Mouse (Mus musculus) MEL (cell line): ENCODE data around the gene Kansl2. TPM values are rescaled to one million over a fixed set of nuclear protein-coding genes. Genes with fewer than 3 reads are reported as not detected.

Source experiments
- DNase-seq: peaks from one replicate; pipeline ENCODE4 v3.0.0; 2011; ENCODE audit warnings: low read depth, low spot score
- H3K27ac ChIP-seq: 2 replicates; pipeline ENCODE4 v1.5.1; 2012; ENCODE audit warnings: low read depth, mild to moderate bottlenecking, control low read depth, low read length, moderate library complexity; ENCODE audit not compliant: control insufficient read depth
- H3K27me3 ChIP-seq, 2 experiments: fragments of 150-350 bp in 1 of 2; sonication (generic) in 1 of 2; 2 replicates each; pipeline ENCODE4 v1.6.1; 2012; ENCODE audit warnings: low read length in 2 of 2, mild to moderate bottlenecking in 2 of 2, improper control_type of control experiment in 1 of 2, moderate library complexity in 1 of 2; ENCODE audit not compliant: insufficient read depth in 2 of 2, control insufficient read depth in 1 of 2
- H3K36me3 ChIP-seq, 2 experiments: 2 replicates each; pipeline ENCODE4 v1.6.1; 2012 to 2014; ENCODE audit warnings: low read length in 2 of 2, improper control_type of control experiment in 1 of 2, inconsistent platforms in 1 of 2, mild to moderate bottlenecking in 1 of 2; ENCODE audit not compliant: insufficient read depth in 2 of 2, control insufficient read depth in 1 of 2
- H3K4me1 ChIP-seq, 2 experiments: fragments of 150-350 bp in 1 of 2; sonication (generic) in 1 of 2; 2 replicates each; pipeline ENCODE4 v1.6.1; 2012; ENCODE audit warnings: low read length in 2 of 2, improper control_type of control experiment in 1 of 2, mild to moderate bottlenecking in 1 of 2; ENCODE audit not compliant: insufficient read depth in 2 of 2, control insufficient read depth in 1 of 2
- H3K4me3 ChIP-seq, 2 experiments: fragments of 150-350 bp in 1 of 2; sonication (generic) in 1 of 2; 2 replicates each; pipeline ENCODE4 v1.5.1; 2012; ENCODE audit warnings: low read depth in 2 of 2, low read length in 2 of 2, mild to moderate bottlenecking in 2 of 2, moderate library complexity in 2 of 2, control low read depth in 1 of 2, improper control_type of control experiment in 1 of 2; ENCODE audit not compliant: control insufficient read depth in 1 of 2, insufficient read depth in 1 of 2
- H3K79me2 ChIP-seq: 2 replicates; pipeline ENCODE4 v1.6.1; 2012; ENCODE audit warnings: mild to moderate bottlenecking, low read length, moderate library complexity; ENCODE audit not compliant: control insufficient read depth, poor library complexity, insufficient read depth
- H3K9ac ChIP-seq: 2 replicates; pipeline ENCODE4 v1.6.1; 2012; ENCODE audit warnings: low read depth, mild to moderate bottlenecking, control low read depth, low read length, moderate library complexity; ENCODE audit not compliant: control insufficient read depth, poor library complexity, severe bottlenecking
- H3K9me3 ChIP-seq: fragments of 150-350 bp; sonication (generic); replicated peaks from 2 replicates; pipeline ENCODE4 v1.6.1; 2012; ENCODE audit warnings: mild to moderate bottlenecking, low read length, improper control_type of control experiment, moderate library complexity; ENCODE audit not compliant: insufficient read depth
- BHLHE40 ChIP-seq: IDR thresholded peaks from 2 replicates; pipeline ENCODE4 v1.6.1; 2012; ENCODE audit warnings: low read depth, mild to moderate bottlenecking, inconsistent platforms, low read length, improper control_type of control experiment, borderline replicate concordance
- CHD1 ChIP-seq: IDR thresholded peaks from 2 replicates; pipeline ENCODE4 v1.6.1; 2012; ENCODE audit warnings: low read depth, mild to moderate bottlenecking, inconsistent platforms, low read length, improper control_type of control experiment
- CHD2 ChIP-seq: IDR thresholded peaks from 2 replicates; pipeline ENCODE4 v1.6.1; 2011; ENCODE audit warnings: low read length, improper control_type of control experiment
- CTCF ChIP-seq, 3 experiments: IDR thresholded peaks in 2 of 3; conservative IDR thresholded peaks in 1 of 3; 2 replicates each; pipeline ENCODE4 v1.5.1; 2011 to 2012; ENCODE audit warnings: low read length in 3 of 3, low read depth in 2 of 3, mild to moderate bottlenecking in 2 of 3, improper control_type of control experiment in 1 of 3, inconsistent platforms in 1 of 3, mixed read lengths in 1 of 3, moderate library complexity in 1 of 3; ENCODE audit not compliant: control insufficient read depth in 1 of 3, insufficient read depth in 1 of 3, poor library complexity in 1 of 3, severe bottlenecking in 1 of 3
- E2F4 ChIP-seq: IDR thresholded peaks from 2 replicates; pipeline ENCODE4 v1.6.1; 2011; ENCODE audit warnings: low read depth, low read length, improper control_type of control experiment, borderline replicate concordance
- ELF1 ChIP-seq: IDR thresholded peaks from 2 replicates; pipeline ENCODE4 v1.6.1; 2014; ENCODE audit warnings: low read depth, mild to moderate bottlenecking, inconsistent platforms, low read length, improper control_type of control experiment, moderate library complexity
- ETS1 ChIP-seq: IDR thresholded peaks from 2 replicates; pipeline ENCODE4 v1.6.1; 2012; ENCODE audit warnings: low read depth, mild to moderate bottlenecking, inconsistent platforms, low read length, improper control_type of control experiment, moderate library complexity
- GABPA ChIP-seq: IDR thresholded peaks from 2 replicates; pipeline ENCODE4 v1.6.1; 2012; ENCODE audit warnings: low read depth, mild to moderate bottlenecking, inconsistent platforms, low read length, improper control_type of control experiment, moderate library complexity
- GATA1 ChIP-seq: IDR thresholded peaks from 2 replicates; pipeline ENCODE4 v1.6.1; 2011; ENCODE audit warnings: low read depth, low read length, improper control_type of control experiment
- JUND ChIP-seq: IDR thresholded peaks from 2 replicates; pipeline ENCODE4 v1.6.1; 2011; ENCODE audit warnings: low read depth, mild to moderate bottlenecking, improper control_type of control experiment, low read length
- MAFK ChIP-seq: IDR thresholded peaks from 2 replicates; pipeline ENCODE4 v1.6.1; 2011; ENCODE audit warnings: low read depth, mild to moderate bottlenecking, low read length, improper control_type of control experiment, borderline replicate concordance
- MAZ ChIP-seq: IDR thresholded peaks from 2 replicates; pipeline ENCODE4 v1.6.1; 2012; ENCODE audit warnings: low read depth, mild to moderate bottlenecking, inconsistent platforms, low read length, improper control_type of control experiment
- MEF2A ChIP-seq: IDR thresholded peaks from 2 replicates; pipeline ENCODE4 v1.6.1; 2014; ENCODE audit warnings: low read depth, mild to moderate bottlenecking, inconsistent platforms, low read length, improper control_type of control experiment; ENCODE audit not compliant: poor library complexity, insufficient replicate concordance, severe bottlenecking; ENCODE audit errors: extremely low read depth
- MXI1 ChIP-seq: IDR thresholded peaks from 2 replicates; pipeline ENCODE4 v1.6.1; 2011; ENCODE audit warnings: mild to moderate bottlenecking, low read depth, low read length, improper control_type of control experiment
- MYB ChIP-seq: IDR thresholded peaks from 2 replicates; pipeline ENCODE4 v1.6.1; 2011; ENCODE audit warnings: mild to moderate bottlenecking, low read depth, low read length, improper control_type of control experiment
- MYC ChIP-seq: IDR thresholded peaks from 2 replicates; pipeline ENCODE4 v1.6.1; 2011; ENCODE audit warnings: low read depth, mild to moderate bottlenecking, low read length, improper control_type of control experiment, moderate library complexity
- NELFE ChIP-seq: IDR thresholded peaks from 2 replicates; pipeline ENCODE4 v1.6.1; 2011; ENCODE audit warnings: low read depth, low read length, improper control_type of control experiment
- NRF1 ChIP-seq: IDR thresholded peaks from 2 replicates; pipeline ENCODE4 v1.6.1; 2014; ENCODE audit warnings: low read depth, mild to moderate bottlenecking, inconsistent platforms, low read length, improper control_type of control experiment, moderate library complexity; ENCODE audit not compliant: poor library complexity, insufficient read depth, severe bottlenecking
- POLR2A ChIP-seq, 2 experiments: IDR thresholded peaks; 2 replicates each; pipeline ENCODE4 v1.6.1; 2011 to 2012; ENCODE audit warnings: low read length in 2 of 2, mild to moderate bottlenecking in 2 of 2, control low read depth in 1 of 2, improper control_type of control experiment in 1 of 2, low read depth in 1 of 2, moderate library complexity in 1 of 2; ENCODE audit not compliant: control insufficient read depth in 1 of 2, insufficient read depth in 1 of 2, poor library complexity in 1 of 2
- POLR2AphosphoS2 ChIP-seq: IDR thresholded peaks from 2 replicates; pipeline ENCODE4 v1.6.1; 2011; ENCODE audit warnings: low read length, improper control_type of control experiment
- POLR2AphosphoS5 ChIP-seq: IDR thresholded peaks from 2 replicates; pipeline ENCODE4 v1.6.1; 2012; ENCODE audit warnings: low read depth, borderline replicate concordance, mild to moderate bottlenecking, inconsistent platforms, low read length, moderate library complexity, mixed read lengths
- RAD21 ChIP-seq: IDR thresholded peaks from 2 replicates; pipeline ENCODE4 v1.6.1; 2011; ENCODE audit warnings: mild to moderate bottlenecking, low read depth, low read length, improper control_type of control experiment
- RCOR1 ChIP-seq: IDR thresholded peaks from 2 replicates; pipeline ENCODE4 v1.6.1; 2012; ENCODE audit warnings: low read depth, mild to moderate bottlenecking, inconsistent platforms, low read length, improper control_type of control experiment
- SIN3A ChIP-seq: IDR thresholded peaks from 2 replicates; pipeline ENCODE4 v1.6.1; 2012; ENCODE audit warnings: low read length, improper control_type of control experiment, inconsistent platforms
- SMC3 ChIP-seq: IDR thresholded peaks from 2 replicates; pipeline ENCODE4 v1.6.1; 2011; ENCODE audit warnings: low read depth, low read length, improper control_type of control experiment
- TAL1 ChIP-seq: IDR thresholded peaks from 2 replicates; pipeline ENCODE4 v1.6.1; 2012; ENCODE audit warnings: mild to moderate bottlenecking, inconsistent platforms, low read length, moderate library complexity, mixed read lengths
- TBP ChIP-seq: IDR thresholded peaks from 2 replicates; pipeline ENCODE4 v1.8.0; 2011; ENCODE audit warnings: low read depth, low read length, improper control_type of control experiment
- TCF12 ChIP-seq: IDR thresholded peaks from 2 replicates; pipeline ENCODE4 v1.6.1; 2014; ENCODE audit warnings: low read depth, mild to moderate bottlenecking, inconsistent platforms, low read length, improper control_type of control experiment, moderate library complexity
- USF1 ChIP-seq: IDR thresholded peaks from 2 replicates; pipeline ENCODE4 v1.6.1; 2014; ENCODE audit warnings: low read depth, mild to moderate bottlenecking, inconsistent platforms, low read length, improper control_type of control experiment, moderate library complexity
- USF2 ChIP-seq, 2 experiments: IDR thresholded peaks; 2 replicates each; pipeline ENCODE4 v1.6.1; 2011 to 2012; ENCODE audit warnings: improper control_type of control experiment in 2 of 2, low read length in 2 of 2, borderline replicate concordance in 1 of 2, inconsistent platforms in 1 of 2, low read depth in 1 of 2, mild to moderate bottlenecking in 1 of 2; ENCODE audit not compliant: insufficient read depth in 1 of 2
- ZC3H11A ChIP-seq: IDR thresholded peaks from 2 replicates; pipeline ENCODE4 v1.6.1; 2012; ENCODE audit warnings: low read depth, mild to moderate bottlenecking, inconsistent platforms, low read length, improper control_type of control experiment
- ZKSCAN1 ChIP-seq: IDR thresholded peaks from 2 replicates; pipeline ENCODE4 v1.6.1; 2012; ENCODE audit warnings: low read depth, mild to moderate bottlenecking, inconsistent platforms, low read length, improper control_type of control experiment, moderate library complexity
- ZMIZ1 ChIP-seq: IDR thresholded peaks from 2 replicates; pipeline ENCODE4 v1.6.1; 2012; ENCODE audit warnings: low read depth, mild to moderate bottlenecking, inconsistent platforms, low read length, improper control_type of control experiment, moderate library complexity
- ZNF384 ChIP-seq: IDR thresholded peaks from 2 replicates; pipeline ENCODE4 v1.6.1; 2012; ENCODE audit warnings: low read depth, mild to moderate bottlenecking, inconsistent platforms, low read length, improper control_type of control experiment
- polyA plus RNA-seq, 2 experiments: library from polyadenylated mRNA; stranded (reverse) in 1 of 2; unstranded in 1 of 2; fragments of >175 nt in 1 of 2; fragments of >200 nt in 1 of 2; gene quantifications; 2 replicates each; pipeline versions ENCODE4 v1.2.1 to v1.2.4; 2012; ENCODE audit warnings: low replicate concordance in 2 of 2, low read depth in 1 of 2; ENCODE audit not compliant: insufficient read length in 2 of 2, insufficient read depth in 1 of 2, missing spikeins in 1 of 2
- total RNA-seq: library from RNA; depleted of rRNA; stranded (reverse); fragments of 300-350 nt; gene quantifications from 2 replicates; pipeline ENCODE4 v1.2.3, GENCODE M21; 2012

Gene Kansl2
- total and polyA plus RNA-seq, 3 experiments: 157 to 170 TPM; not detected in 1

- Histone ChIP-seq H3K79me2 (peaks cover 57% of the 10 kb centered on the region), H3K36me3 (peaks cover 20 to 48% of the 10 kb centered on the region in 2 experiments), H3K4me1 (peaks cover 0 to 28% of the 10 kb centered on the region in 2 experiments; a peak in 3 of 4 replicates), H3K27ac (peak overlapping the region; percentile 92), H3K27me3 (no peaks in the 10 kb centered on the region), H3K4me3 (peak overlapping the region; percentile 83 to 84), H3K9me3 (no peaks in the 10 kb centered on the region), H3K9ac (peak overlapping the region; percentile 87)
- DNase-seq: peak; percentile 100
- peak; percentile 92 to 99 for TF ChIP-seq POLR2A (IDR thresholded peaks at IDR 0.05; ENCODE audit: control insufficient read depth in 1 of 2, insufficient read depth in 1 of 2, low read depth in 1 of 2, low read length in 2 of 2, poor library complexity in 1 of 2)
- peak; percentile 99 for TF ChIP-seq NELFE
- peak; percentile 95; the same call in 1 of the 2 replicates for TF ChIP-seq GABPA
- TF ChIP-seq MYB: no peak; the same call in 1 of the 2 replicates
- TF ChIP-seq ELF1: peak; percentile 99
- TF ChIP-seq SMC3: no peak
- TF ChIP-seq MYC: peak; percentile 55
- TF ChIP-seq ZC3H11A: no peak
- TF ChIP-seq CHD1: peak; percentile 85
- TF ChIP-seq RAD21: no peak
- peak; percentile 88 for TF ChIP-seq ETS1
- TF ChIP-seq SIN3A: peak; percentile 97
- peak; percentile 90 for TF ChIP-seq MXI1
- peak; percentile 51 for TF ChIP-seq NRF1
- TF ChIP-seq ZKSCAN1: no peak
- TF ChIP-seq MAFK: no peak
- peak; percentile 98 for TF ChIP-seq MAZ
- TF ChIP-seq MEF2A: peak; percentile 78; the same call in 1 of the 2 replicates
- peak; percentile 84; the same call in 1 of the 2 replicates for TF ChIP-seq E2F4
- TF ChIP-seq USF2 (IDR thresholded peaks at IDR 0.05; ENCODE audit: borderline replicate concordance in 1 of 2, insufficient read depth in 1 of 2, low read depth in 1 of 2, low read length in 2 of 2): peak in 1 of 2 experiments; percentile 65; a peak in 1 of 4 replicates
- no peak; the same call in 1 of the 2 replicates for TF ChIP-seq RCOR1
- TF ChIP-seq ZMIZ1: peak; percentile 98
- TF ChIP-seq TBP: peak; percentile 96
- peak; percentile 96 for TF ChIP-seq CHD2
- 0 out of 2 replicates have a peak, but pooled peaks have one; percentile 53 for TF ChIP-seq TCF12
- no peak; a peak in 1 of 6 replicates for TF ChIP-seq CTCF (IDR thresholded peaks at IDR 0.05 in 2 of 3, conservative IDR thresholded peaks at IDR 0.05 in 1 of 3; ENCODE audit: control insufficient read depth in 1 of 3, insufficient read depth in 1 of 3, low read depth in 2 of 3, low read length in 3 of 3, poor library complexity in 1 of 3, severe bottlenecking in 1 of 3)
- peak; percentile 100 for TF ChIP-seq POLR2AphosphoS2
- TF ChIP-seq ZNF384: 0 out of 2 replicates have a peak, but pooled peaks have one; percentile 12
- 0 out of 2 replicates have a peak, but pooled peaks have one; percentile 35 for TF ChIP-seq POLR2AphosphoS5
- TF ChIP-seq GATA1: 0 out of 2 replicates have a peak, but pooled peaks have one; percentile 4
- no peak for TF ChIP-seq JUND
- peak; percentile 98 for TF ChIP-seq USF1
- TF ChIP-seq TAL1: no peak
- TF ChIP-seq BHLHE40: peak; percentile 71; the same call in 1 of the 2 replicates
Observed at GRCm38 (mm10) chr15:98567278-98568134, 33.4 kb upstream of the Kansl2 start.
